Mouse (Mus musculus): ENCODE results near the gene Apoa1.

- no peak for TF ChIP-seq CTCF (IDR thresholded peaks at IDR 0.05; ENCODE audit: extremely low read depth, insufficient read depth, low read length)
- no peak for TF ChIP-seq POLR2A (IDR thresholded peaks at IDR 0.05; ENCODE audit: extremely low read depth, insufficient read depth, low read length)
Measured at GRCm38 (mm10) chr9:46178595-46178994, 49.8 kb upstream of the Apoa1 start.
